Mouse (Mus musculus) naive thymus-derived CD4-positive, alpha-beta T cell, adult 2 months (primary cell): ENCODE results near the gene Nalcn.

Experiments
- DNase-seq: peaks from one replicate; pipeline ENCODE4 v3.0.0-alpha.2; 2011; ENCODE audit warnings: low read depth

Nalcn gene

DNA sequence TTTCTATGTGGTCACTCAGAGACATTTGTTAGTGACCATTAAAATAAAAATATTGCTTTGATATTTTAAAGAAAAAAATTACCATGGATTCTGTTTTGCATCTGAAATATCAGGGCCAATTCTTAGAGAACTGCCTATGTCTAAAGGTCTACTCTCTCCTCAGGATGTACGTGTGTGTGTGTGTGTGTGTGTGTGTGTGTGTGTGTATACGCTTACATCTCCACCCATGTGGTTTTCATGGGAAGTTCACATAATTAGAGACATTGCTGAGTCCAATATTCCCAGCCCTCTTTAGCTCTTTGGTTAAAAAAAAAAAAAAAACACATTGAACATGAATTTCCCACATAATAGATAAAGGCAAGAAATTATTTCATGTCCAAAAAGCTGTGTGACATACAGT is 114.0 kb downstream of the Nalcn start:
- no peak for DNase-seq

DNA sequence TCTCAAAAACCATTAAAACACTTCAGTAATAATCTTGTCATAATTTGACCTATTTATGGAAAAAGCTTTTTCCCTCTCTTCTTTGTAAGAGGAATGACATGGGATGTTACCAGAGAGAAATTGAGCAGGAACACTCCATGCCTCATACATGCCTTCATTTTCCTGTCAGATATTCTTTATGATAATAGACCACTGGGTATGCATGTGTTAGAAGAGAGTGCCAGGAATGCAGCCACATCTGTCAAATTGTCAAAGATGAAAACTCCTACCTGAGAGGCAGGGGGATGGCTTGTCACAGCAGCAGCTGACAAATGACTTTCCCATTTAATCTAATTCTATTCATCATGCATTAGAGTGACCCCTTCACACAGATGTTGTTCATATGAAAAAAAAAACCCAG is 131.4 kb downstream of the Nalcn start:
- no peak for DNase-seq

DNA sequence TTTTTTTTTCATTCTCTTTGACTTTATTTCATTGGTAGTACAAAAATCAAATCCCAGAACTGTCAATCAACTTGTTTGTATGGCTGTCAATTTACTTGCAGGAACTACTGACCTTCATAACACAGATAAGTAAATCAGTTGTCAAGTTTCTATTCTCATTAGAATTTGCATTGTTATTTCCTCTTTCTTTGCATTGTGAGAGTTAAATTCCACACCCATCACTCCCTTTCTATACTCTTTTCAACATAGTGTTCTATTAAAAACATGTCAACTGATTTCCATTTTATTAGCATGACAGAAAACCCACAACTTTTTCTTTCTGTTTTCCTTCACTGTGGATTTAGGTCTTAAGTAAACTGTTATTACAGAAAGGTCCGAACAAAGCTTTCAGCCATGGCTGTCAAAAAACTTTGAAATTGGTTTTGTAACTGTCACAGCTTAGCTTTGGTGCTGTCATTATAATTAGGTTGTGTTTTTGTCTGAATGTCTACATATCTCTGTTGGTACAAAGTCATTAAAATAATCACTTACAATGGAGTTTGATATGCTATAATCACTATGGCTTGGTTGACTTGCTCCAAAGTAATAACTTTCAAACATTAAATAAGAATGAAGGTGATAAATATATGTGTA is 138.3 kb downstream of the Nalcn start:
- no peak for DNase-seq

DNA sequence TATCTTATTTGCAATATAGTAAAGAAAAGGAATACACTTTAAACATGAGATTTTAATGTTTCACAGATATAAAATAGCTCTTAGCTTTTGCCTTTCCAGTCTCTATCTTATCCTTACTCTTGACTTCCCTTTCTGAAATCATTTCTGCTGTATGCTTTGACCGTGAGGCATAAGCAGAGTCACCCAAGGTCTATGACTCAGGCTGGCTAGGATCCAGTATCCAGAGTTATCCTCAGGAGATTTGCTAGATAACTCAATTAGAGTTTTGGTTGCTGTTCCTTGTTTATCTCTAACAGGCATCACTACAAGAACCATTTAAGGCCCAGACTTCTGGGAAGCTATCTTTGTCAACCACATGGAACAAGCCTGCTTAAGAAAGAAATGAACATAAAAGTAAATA is 164.9 kb downstream of the Nalcn start:
- DNase-seq = no peak

DNA sequence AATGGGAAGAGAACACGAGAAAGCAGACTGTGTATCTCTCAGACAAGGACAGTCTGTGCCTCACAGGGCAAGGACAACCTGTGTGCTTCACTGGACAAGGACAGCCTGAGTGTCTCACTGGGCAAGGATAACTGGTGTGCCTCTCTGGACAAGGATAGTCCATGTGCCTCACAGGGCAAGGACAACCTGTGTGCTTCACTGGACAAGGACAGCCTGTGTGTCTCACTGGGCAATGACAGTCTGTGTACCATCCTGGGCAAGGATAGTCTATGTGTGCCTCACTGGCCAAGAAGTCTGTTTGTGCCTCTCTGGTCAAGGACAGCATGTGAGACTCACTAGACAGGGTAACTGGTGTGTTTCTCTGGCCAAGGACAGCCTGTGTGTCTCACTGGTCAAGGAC is 180.9 kb downstream of the Nalcn start:
- DNase-seq = no peak

DNA sequence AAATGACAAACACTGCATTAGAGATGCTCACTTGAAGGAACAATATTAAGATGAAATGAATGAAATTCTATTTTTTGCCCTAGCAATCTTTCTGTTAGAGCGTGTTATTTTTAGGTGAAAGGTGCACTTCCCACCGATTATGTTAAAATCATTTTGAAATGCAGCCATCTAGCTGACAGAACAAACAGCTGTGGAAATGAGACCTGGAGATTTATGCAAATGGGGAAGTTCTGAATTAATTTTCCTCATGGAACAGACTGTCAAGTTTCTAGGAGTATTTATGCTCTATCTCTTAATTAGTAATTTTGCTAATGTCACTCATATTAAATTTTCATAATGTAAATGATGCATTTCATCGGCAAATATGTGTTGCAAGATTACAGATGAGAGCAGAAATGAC is 191.4 kb downstream of the Nalcn start:
- no peak for DNase-seq

DNA sequence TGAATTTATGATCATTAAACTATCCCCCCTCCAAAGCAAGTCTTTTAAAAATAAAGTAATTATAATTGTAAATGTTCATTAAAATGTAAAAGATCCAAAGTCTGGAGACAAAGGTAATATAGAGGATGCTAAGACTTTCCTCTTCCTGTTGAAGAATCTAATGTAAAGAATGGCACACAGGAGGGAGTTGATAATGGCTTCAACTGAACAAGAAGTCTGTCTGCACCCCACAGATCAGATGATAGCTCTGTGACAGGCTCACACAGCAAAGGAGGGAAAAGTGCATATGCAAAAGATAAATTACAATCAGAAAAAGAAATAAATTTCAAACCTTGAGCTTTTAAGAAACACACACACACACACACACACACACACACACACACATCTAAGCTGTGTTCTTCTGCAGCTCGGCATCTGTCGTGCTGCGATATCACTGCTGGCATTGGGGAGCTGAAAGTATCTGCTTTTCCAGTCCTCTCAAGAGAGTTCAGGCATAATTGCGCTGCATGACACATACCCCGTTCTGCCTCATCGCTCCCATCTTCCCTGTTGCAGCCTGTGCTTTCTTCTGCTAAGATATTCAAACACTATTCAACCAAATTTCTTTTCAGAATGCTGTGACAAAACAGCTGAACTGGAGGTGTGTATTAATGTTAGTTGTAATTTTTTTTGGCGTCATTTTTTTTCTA is 250.6 kb downstream of the Nalcn start:
- no peak for DNase-seq

DNA sequence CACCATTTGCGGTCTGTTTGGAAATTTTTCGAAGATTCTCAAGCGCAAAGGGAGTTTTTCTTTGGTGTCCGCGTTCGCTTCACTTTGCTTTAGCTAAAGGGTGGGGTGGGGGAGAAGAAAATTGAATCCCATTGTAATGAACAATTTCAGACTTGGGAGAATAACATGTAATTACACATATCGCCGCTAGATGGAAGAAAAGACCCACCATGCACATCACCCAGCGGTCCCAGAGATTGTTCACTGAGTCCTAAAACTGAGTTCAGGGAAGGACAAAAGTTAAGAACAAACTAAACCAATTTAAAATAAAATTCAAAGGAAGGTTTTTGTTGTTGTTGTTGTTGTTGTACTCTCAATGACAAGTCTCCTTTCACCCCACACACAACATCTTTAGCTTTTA is 255.4 kb downstream of the Nalcn start:
- peak; percentile 2 for DNase-seq

DNA sequence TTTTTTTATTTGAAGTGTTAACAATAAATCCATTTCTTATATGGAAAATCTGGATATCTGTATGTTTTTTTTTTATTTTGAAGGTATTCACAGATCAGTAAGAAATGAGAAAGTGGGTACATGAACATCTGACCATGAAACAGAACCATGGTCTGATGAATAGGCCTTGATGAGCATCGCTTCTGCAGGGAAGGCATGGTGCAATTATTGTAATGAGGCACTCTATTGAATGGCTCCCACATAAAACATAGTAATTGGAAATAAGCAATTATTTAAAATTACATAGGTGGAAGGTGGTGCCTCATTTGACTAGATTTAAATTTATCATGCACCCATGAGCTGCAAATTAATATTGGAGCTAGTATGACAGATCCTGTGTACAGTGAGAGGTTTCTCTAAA is 267.3 kb downstream of the Nalcn start:
- DNase-seq = no peak

DNA sequence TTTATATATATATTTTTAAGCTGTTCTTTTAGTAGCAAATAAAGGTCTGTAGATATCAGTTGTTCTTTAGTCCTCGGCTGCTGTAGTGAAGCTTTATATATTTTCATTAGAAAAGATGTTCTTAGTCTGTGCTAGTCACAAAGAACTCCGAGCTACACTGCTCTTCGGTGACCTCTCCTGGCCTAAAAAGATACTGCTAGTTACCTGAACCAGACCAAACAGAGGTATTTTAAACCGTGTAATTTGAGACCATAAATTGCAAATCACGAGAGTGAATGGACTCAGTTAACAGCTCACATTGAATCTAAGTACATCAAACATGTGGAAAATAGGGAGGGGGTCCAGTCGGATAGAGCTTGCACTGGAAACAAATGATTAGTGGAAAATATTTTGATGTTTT is 274.0 kb downstream of the Nalcn start:
- DNase-seq = peak; percentile 20

DNA sequence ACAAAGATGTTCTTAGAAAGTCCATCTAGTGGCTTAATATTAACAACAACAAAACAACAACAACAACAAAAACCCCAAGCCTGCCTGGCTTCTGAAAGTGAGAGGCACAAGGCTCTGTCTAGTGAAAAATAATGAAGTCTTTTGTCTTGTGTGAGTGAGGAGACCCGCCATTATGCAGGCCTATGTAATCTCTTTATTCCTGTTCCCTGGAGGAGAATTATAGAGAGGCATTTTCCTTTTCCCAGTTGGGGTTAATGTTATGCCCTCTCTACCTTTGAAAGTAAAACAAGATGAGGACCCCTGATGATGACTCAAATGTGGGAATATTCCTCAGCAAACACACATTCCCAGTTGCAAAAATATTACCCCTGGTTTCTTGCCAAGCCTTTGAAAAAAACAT is 295.1 kb downstream of the Nalcn start:
- no peak for DNase-seq

DNA sequence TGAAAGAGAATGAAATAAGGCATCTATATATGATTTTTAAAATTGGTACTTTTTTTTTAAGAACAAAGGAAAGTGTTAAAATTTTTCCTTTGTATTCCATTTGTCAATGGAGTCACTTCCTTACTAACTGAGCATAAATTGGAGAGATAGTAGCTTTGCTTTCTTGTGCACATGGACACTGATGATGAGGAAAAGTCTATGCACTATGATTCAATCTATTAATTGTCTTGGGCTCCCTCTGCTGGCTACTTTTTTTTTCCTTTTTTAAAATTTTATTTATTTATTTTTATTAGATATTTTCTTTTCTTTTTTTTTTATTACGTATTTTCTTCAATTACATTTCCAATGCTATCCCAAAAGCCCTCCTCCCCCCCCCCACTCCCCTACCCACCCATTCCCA is 312.6 kb downstream of the Nalcn start:
- peak; percentile 1 for DNase-seq

DNA sequence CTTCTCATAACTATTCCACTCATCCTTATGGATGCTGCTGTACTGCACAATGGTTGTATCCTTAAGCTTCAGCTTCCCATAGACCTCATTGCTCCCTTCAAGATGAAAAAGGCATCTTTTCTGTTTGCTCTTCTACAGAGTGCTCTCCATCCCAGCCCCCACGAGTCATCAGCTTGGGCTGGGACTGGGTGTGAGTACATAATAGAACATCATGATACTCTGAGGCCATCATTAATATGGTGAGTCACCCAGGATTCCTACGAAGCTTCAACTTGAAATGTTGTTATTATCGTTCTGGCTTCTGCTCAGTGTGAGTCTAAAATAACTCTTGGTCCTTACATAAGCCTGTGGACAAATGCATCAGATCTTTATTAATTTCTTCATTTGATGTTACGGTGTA is 314.6 kb downstream of the Nalcn start:
- no peak for DNase-seq

DNA sequence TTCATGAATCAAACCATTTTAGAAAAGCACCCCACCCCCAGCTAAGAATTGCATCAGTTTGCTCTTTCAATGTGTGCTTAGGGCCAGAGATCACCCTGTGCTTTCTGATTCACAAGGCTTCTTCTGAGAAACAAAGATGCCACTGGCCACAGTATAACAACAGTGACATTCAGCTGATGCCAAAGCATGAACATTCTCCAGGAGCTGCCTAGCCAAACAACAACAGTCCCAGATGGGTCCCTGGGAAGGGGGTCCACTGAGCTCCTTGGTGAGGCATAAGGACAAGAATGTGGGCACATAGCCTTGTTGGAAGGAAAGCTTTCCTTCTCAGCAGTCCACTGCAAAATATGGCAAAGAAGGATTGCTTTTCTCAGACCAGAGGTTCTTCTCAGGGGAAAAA is 330.9 kb downstream of the Nalcn start:
- no peak for DNase-seq

DNA sequence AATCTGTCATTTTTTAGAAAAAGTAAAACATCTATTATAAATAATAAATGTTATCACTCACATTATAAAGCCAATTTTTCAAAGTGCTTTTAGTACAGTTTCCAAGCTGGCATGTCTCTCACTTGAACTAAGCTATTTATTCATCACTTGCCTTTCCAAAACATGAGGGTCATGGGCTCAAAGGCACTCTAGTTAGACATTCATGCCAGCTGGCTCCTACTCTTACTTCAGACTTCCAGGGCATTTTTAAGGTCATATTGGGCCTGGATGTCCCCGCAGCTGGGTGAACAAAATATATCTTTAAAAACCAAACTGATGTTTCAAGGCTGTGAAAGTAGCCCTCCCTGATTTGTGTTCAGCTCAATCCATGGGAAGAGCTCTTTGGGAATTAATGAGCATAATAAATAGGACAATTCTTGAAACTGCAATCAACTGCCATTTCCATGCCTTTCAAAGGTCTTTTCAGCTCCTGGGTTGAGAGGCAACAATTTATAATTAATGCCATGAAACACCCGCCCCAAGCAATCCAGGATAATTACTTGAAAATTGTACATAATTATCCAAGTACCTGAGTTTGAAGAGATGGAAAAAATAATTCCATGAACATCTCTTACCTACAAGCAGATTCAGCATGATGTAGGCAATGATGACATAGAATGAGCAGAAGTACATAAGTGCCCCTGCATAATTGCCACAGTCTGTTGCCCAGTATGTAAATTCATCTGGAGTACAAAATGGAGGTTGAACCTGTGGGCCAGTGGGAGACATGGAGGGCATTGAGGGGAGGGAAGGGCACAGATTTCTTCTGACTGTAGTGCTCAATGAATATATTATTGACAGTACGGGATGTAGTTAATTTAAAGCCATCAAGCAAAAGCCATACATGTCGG is 335.6 kb downstream of the Nalcn start:
- no peak for DNase-seq

DNA sequence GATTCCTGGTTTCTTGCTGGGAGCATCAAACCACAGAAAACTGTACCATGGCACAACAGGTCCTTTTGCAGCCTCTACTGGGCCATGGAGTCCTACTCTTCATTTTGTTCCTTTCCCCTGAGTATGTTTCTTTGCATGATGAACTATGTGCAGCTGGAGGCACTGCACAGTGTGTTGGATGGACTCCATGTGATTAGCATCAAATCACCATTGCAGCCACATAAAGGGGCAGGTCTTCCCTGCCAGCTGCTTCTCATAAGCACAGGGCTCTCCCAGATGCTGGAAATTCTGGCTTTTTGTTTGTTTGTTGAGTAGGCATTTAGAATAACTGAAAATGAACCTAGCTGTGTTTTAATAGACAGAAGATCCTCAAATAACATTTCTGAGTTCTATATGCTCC is 344.8 kb downstream of the Nalcn start:
- DNase-seq = no peak

DNA sequence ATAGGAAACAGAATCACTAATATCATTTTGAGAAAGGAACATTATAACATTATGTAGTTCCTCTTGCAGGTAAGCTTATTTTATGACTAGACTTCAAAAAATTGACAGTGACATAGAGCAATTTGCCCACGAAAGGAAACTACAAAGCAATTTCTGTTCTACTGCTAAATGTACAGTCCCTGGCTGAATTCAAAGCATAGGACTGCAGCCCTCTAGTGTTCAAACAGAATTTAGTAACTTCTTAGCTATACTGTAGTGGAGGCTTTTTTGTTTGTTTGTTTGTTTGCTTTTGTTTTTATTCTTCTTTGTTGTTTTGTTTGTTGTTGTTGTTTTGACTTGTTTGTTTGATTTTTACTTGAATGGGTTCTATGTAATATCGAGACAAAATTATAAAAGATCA is 354.8 kb downstream of the Nalcn start:
- DNase-seq = no peak

DNA sequence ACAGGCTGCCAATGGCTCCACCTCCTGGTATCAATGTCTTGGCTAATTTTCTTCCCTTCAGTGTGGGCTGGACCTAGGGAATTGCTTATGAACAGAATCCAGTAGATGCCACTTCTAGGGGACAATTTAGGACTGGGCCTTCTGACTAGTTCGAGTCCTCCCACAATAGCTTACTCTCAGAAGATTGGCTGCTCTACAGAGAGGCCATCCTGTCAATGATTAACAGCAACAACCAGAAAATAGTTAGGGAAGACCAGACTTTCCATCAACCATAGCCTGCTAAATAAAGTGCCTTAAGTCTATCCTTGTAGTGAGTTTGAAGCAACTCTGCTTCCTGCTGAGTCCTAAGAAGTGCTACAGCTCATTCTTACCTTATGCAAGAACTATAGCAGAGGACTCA is 386.2 kb downstream of the Nalcn start:
- no peak for DNase-seq

DNA sequence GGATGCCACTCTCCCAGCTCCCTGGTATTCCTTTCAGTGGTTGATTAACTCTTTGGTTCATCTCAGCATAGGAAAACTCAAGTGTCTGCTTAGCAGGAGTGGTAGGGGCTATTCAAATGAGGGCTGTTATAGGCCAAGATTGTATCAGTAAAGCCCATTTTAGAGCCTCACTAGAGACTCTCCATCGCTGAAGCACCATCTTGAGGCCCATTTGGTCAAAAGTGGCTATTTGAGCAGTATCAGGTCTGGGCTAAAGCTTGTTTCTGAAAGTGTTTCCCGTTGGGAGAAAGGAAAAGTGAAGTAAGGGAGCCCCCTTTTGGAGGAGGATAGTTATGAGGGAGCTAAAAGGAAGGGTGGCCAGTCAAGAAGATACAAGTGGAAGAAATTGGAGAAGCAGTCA is 387.0 kb downstream of the Nalcn start:
- DNase-seq = no peak

DNA sequence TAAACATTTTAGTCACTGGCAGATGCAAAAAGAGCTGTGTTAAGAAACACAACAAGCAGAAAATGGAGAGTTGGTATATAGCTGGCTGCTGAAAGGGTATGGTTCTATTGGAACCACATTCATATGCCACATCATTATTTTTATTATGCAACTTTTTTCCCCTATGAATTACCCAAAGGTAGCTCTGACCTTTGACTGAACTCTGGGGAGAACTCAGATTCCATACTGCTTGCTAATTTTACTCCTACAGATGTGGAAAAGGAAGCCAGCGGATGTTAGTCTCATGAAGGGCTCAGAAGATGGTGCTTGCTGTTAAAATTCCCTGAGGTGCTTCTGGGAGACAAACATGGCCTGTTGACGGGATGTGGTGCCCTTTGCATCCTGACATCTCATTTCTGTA is 389.9 kb downstream of the Nalcn start:
- DNase-seq = no peak

DNA sequence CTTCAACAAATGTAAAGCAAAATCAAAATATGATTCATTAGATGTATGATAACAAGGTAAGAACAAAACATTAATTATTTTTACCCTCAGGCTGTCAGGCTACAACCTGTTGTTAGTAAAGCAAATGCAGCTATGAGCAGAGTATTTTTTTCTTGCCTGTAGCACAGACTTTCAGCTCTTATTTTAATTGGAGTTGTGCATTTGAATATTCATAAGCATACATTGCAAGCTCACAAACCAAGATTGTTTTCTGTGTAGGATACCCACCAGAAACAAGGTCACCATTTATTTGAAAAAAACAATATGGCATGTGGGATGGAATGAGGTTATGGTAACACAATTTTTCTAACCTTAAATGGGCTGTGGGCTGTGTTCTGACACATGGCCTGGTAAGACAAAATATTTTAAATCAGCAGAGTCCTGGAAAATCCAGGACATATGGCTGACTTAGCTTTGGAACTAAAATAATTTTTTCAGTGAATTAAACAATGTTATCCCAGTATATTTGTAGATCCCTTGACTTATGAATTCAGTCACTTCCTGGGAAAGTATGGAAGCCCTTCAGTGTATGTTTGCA is 394.2 kb downstream of the Nalcn start:
- DNase-seq = no peak
